Mouse (Mus musculus) intestine, embryonic 16.5 days (tissue): ENCODE data around the gene Usp8. TPM values are rescaled to one million over a fixed set of nuclear protein-coding genes. Genes with fewer than 3 reads are reported as not detected.

Experiments used
- ATAC-seq: fragments of 200-750 bp; cut with Nextera tagmentation; 2 replicates; pipeline ENCODE4 v1.8.0; 2017; ENCODE audit warnings: moderate TSS enrichment, moderate library complexity
- H3K27ac ChIP-seq: fragments of 300-500 bp; sonication (generic); 2 replicates; pipeline ENCODE4 v1.5.1; 2014; ENCODE audit warnings: mild to moderate bottlenecking, low read length
- H3K27me3 ChIP-seq: fragments of 300-500 bp; sonication (generic); replicated peaks from 2 replicates; pipeline ENCODE4 v1.6.1; 2014; ENCODE audit warnings: low read length, control low read depth, mixed read lengths; ENCODE audit not compliant: control insufficient read depth, insufficient read depth
- H3K36me3 ChIP-seq: fragments of 300-500 bp; sonication (generic); 2 replicates; pipeline ENCODE4 v1.6.1; 2014; ENCODE audit warnings: low read length, control low read depth; ENCODE audit not compliant: control insufficient read depth, insufficient read depth
- H3K4me1 ChIP-seq: fragments of 300-500 bp; sonication (generic); 2 replicates; pipeline ENCODE4 v1.6.1; 2014; ENCODE audit warnings: low read length, control low read depth, mixed read lengths; ENCODE audit not compliant: control insufficient read depth, insufficient read depth
- H3K4me2 ChIP-seq: fragments of 300-500 bp; sonication (generic); 2 replicates; pipeline ENCODE4 v1.6.1; 2014; ENCODE audit warnings: low read depth, low read length, control low read depth
- H3K4me3 ChIP-seq: fragments of 300-500 bp; sonication (generic); 2 replicates; pipeline ENCODE4 v1.5.1; 2014; ENCODE audit warnings: mild to moderate bottlenecking, low read length
- H3K9ac ChIP-seq: fragments of 300-500 bp; sonication (generic); 2 replicates; pipeline ENCODE4 v1.6.1; 2014; ENCODE audit warnings: low read depth, low read length
- H3K9me3 ChIP-seq: fragments of 300-500 bp; sonication (generic); 2 replicates; pipeline ENCODE4 v1.6.1; 2016; ENCODE audit warnings: low read length, control low read depth; ENCODE audit not compliant: control insufficient read depth
- WGBS: fragments of 180-500 bp; shearing (Covaris S2); extraction: QIAGEN DNeasy Blood & Tissue Kit; methylation state at CpG from one replicate; pipeline ENCODE4 v1.1.7; 2014; 5-methylcytosine and 5-hydroxymethylcytosine counted together
- polyA plus RNA-seq: library from polyadenylated mRNA; unstranded; fragments of >200 nt; fragmentation: Nextera tagmentation; extraction: Ambion mirVana; gene quantifications from 2 replicates; pipeline ENCODE4 v1.2.1, GENCODE M21; 2015

The Usp8 gene
- polyA plus RNA-seq, 1 experiment from 2014 or later, result 33.6 TPM

DNA sequence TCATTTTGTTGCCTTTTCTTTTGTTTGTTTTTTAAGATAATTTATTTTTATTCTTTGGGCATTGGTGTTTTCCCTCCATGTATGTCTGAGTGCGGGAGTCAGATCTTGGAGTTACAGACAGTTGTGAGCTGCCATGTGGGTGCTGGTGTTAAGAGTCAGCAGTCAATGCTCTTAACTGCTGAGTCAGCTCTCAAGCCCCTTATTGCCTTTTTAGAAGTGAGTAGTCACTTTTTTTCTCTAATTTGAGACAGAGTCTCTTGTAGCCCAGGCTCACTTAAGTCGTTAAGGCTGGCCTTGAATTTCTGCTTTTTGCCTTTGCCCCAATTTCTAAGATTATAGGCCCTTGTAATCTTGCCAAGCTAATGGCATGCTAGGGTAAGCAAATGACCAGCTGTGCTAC lies 23.4 kb downstream of the Usp8 start:
- no peaks in the 10 kb centered on the region for H3K9me3 ChIP-seq
- H3K9ac ChIP-seq, result no peak overlapping the region
- no peak overlapping the region for H3K27ac ChIP-seq
- H3K4me1 ChIP-seq, result no peaks in the 10 kb centered on the region
- no peaks in the 10 kb centered on the region for H3K27me3 ChIP-seq
- ATAC-seq, result no peak
- no peak overlapping the region for H3K4me3 ChIP-seq
- 92% methylated on average over 2 of the region's 2 CpGs for WGBS
- no peak overlapping the region for H3K4me2 ChIP-seq
- 0 out of 2 replicates have a peak, but pooled peaks cover 4% of the 10 kb centered on the region for H3K36me3 ChIP-seq

DNA sequence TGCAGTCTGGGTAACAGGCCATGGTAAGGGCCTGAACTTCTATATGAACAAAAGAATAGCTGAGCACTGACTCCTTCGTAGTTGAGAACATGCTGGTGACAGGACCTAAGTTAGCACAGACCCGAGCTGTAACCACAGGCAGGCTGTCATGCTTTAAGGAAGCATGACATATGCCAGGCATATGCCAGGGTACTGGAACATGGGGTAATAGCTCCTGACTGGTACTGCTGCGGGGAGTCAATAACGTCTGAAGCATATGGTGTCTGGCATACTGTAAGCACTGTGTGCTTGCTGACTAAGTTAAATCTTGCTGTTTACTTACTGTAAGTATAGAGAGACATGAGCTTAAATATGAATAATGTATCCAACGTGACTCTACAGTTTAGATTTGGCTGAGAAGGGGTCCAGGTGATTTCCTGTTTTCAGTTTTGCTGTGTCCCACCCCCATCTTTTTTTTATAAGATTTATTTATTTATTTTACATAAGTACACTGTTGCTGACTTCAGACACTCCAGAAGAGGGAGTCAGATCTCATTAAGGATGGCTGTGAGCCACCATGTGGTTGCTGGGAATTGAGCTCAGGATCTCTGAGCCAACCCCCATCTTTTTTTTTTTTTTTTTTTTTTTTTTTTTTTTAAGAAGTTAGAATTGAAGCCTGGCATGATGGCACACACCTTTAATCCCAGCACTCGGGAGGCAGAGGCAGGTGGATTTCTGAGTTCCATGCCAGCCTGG lies 28.4 kb downstream of the Usp8 start:
- Histone ChIP-seq H3K27me3 (no peaks in the 10 kb centered on the region), H3K4me2 (no peak overlapping the region), H3K4me3 (no peak overlapping the region), H3K36me3 (no peaks in the 10 kb centered on the region), H3K9ac (no peak overlapping the region), H3K9me3 (no peaks in the 10 kb centered on the region), H3K27ac (no peak overlapping the region), H3K4me1 (no peaks in the 10 kb centered on the region)
- 87% methylated on average over 6 of the region's 6 CpGs for WGBS
- ATAC-seq, result no peak

DNA sequence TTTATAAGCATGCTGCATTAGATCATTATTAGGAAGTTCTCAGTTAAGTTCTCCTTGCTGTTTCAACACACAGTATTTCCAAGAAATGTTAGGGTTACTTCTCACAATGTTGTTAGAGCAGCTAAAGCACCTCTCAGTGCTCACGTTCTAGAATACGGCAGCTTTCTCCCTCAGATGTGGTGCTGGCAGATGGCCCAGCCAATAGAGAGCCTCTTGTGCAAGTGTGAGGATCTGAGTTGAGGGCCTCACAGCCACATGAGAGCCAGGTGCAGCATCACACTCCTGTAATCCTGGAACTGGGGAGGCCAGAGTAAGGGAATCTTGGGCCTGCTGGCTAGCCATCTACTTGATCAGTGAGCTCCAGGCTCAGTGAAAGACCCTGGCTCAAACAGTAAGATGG lies 33.2 kb downstream of the Usp8 start:
- Histone ChIP-seq H3K36me3 (peaks cover 5% of the 10 kb centered on the region), H3K27me3 (no peaks in the 10 kb centered on the region), H3K4me2 (no peak overlapping the region), H3K27ac (no peak overlapping the region), H3K9me3 (no peaks in the 10 kb centered on the region), H3K9ac (no peak overlapping the region), H3K4me1 (no peaks in the 10 kb centered on the region), H3K4me3 (no peak overlapping the region)
- 93% methylated on average over 2 of the region's 2 CpGs for WGBS
- no peak for ATAC-seq

DNA sequence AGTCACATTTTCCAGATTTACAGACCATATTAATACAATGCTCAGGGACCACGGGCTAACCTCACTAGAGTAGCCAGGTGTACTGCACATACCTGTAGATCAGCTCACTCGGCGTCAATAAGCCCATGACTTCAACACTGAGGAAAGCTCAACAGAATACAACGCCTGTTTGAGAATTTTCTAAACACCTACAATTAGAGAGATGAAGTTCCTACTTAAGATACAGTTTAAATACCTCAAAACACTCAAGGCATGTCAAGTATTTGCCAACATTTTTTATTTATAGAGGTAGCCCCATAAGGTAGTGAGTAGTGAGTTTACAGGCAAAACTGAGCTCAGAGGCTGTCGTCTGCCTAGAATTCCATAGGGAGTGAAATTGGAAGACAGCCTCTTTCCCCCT lies 36.3 kb downstream of the Usp8 start:
- 88% methylated on average over 5 of the region's 5 CpGs for whole genome bisulfite sequencing
- H3K27me3 ChIP-seq, result no peaks in the 10 kb centered on the region
- peaks cover 5% of the 10 kb centered on the region for H3K36me3 ChIP-seq
- no peak overlapping the region for H3K4me2 ChIP-seq
- no peaks in the 10 kb centered on the region for H3K9me3 ChIP-seq
- no peak overlapping the region for H3K4me3 ChIP-seq
- ATAC-seq, result no peak
- H3K9ac ChIP-seq, result no peak overlapping the region
- H3K4me1 ChIP-seq, result no peaks in the 10 kb centered on the region
- H3K27ac ChIP-seq, result no peak overlapping the region

DNA sequence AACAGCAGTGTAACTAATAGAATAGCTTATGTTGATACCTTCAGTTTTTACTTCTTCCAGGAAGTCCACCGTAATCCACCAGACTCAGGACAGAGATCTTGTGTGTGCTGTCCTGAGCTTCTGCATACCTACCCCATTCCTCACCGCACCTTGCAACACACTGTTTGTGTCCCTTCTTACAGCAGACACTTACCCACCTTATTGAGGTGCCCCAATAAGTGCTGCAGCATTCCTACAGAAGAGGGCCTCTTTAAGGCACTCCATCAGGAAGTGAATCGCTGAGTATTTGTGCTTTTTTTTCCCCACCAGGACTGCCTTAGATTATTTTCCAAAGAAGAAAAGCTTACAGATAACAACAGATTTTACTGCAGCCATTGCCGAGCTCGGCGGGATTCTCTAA lies 48.5 kb downstream of the Usp8 start:
- 96% methylated on average over 6 of the region's 6 CpGs for WGBS
- H3K9ac ChIP-seq, result no peak overlapping the region
- no peaks in the 10 kb centered on the region for H3K9me3 ChIP-seq

DNA sequence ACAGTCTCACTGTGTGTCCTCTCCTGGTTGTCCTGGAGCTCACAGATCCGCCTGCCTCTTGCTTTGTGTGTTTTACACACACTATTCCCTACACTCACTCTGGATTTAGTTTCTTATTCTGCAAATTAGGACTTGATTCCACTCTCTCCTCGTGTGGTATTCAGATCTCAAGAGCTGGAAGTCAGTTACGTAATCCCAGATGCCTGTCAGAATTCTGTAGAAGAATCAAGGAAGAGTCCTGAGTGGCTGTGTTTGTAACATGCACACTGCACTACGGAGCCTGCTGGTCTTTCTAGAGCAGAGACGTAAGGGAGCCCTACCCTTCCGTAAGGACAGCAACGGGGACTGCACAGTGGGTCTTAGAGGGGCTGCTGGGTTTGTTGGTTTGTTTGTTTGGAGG lies 52.2 kb downstream of the Usp8 start:
- no peak overlapping the region for H3K4me2 ChIP-seq
- no peak for ATAC-seq
- H3K4me3 ChIP-seq, result no peak overlapping the region
- no peak overlapping the region for H3K27ac ChIP-seq
- peaks cover 14% of the 10 kb centered on the region for H3K36me3 ChIP-seq
- 90% methylated on average over 7 of the region's 7 CpGs for WGBS
- H3K9ac ChIP-seq, result no peak overlapping the region
- no peaks in the 10 kb centered on the region for H3K27me3 ChIP-seq
- no peaks in the 10 kb centered on the region for H3K4me1 ChIP-seq
- H3K9me3 ChIP-seq, result no peaks in the 10 kb centered on the region

More for the DNA sequence above, 48.5 kb downstream of the Usp8 start:
- Histone ChIP-seq H3K4me3 (no peak overlapping the region), H3K4me2 (no peak overlapping the region), H3K27ac (no peak overlapping the region), H3K27me3 (no peaks in the 10 kb centered on the region), H3K36me3 (peaks cover 18% of the 10 kb centered on the region), H3K4me1 (no peaks in the 10 kb centered on the region)
- ATAC-seq, result no peak

DNA sequence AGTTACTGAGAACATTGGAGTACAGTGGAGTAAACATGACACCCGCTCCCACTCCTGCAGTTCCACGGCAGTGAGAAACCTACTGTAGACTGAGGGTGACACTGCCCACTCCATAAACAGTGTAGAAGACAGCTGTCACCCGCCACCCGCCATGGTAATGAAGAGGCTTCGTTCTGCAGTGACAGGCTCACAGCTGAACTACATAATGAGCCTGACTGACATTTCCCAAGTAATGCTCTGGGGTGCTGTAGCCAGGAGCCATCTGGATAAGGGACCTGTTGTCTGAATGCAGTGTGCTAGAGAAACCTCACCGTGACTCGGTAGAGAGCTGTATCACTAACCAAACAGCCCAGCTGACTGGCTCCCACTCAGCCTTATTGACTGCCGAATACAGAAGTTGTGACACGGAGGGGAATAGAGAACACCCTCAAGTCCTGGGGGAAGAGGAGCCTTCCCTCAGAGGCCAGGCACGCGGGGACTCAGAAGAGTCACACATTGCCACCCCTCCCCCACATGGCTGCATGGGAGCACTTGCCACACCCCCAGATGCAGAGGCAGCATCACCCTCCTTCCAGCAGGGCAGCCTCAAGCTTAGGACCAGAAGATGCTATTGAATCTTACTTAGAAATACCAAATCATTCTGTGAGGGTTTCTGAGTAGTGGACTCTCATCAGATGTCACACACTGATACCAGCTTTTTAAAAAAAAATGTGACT lies 58.9 kb downstream of the Usp8 start:
- Histone ChIP-seq H3K27me3 (no peaks in the 10 kb centered on the region), H3K36me3 (peaks cover 2% of the 10 kb centered on the region; the same call in 1 of the 2 replicates), H3K4me1 (no peaks in the 10 kb centered on the region), H3K4me2 (no peak overlapping the region), H3K4me3 (no peak overlapping the region), H3K9me3 (no peaks in the 10 kb centered on the region), H3K27ac (no peak overlapping the region), H3K9ac (no peak overlapping the region)
- no peak for ATAC-seq
- 43% methylated on average over 11 of the region's 11 CpGs for WGBS

DNA sequence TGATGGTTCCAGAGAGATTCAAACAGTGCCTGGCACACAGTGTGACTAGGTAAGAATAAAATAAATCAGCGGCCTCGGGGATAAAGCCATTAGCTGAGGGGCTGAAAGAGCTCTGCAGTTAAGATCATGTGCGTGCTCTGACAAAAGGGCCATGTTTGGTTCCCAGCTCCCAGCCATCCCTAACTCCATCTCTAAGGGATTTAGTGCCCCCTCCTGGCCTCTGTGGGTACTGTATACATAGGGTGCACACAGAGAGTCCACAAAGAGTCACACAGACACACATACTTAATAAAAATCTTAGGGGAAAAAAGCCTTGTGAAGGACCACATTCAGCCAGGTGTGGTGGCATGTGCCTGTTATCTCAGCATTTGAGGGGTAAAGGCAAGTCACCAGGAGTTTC lies 60.5 kb downstream of the Usp8 start:
- Histone ChIP-seq H3K36me3 (no peaks in the 10 kb centered on the region), H3K9ac (no peak overlapping the region), H3K4me3 (no peak overlapping the region), H3K9me3 (no peaks in the 10 kb centered on the region), H3K27ac (no peak overlapping the region), H3K4me1 (no peaks in the 10 kb centered on the region), H3K27me3 (no peaks in the 10 kb centered on the region), H3K4me2 (no peak overlapping the region)
- no peak for ATAC-seq
- WGBS, result 95% methylated on average over 3 of the region's 3 CpGs

DNA sequence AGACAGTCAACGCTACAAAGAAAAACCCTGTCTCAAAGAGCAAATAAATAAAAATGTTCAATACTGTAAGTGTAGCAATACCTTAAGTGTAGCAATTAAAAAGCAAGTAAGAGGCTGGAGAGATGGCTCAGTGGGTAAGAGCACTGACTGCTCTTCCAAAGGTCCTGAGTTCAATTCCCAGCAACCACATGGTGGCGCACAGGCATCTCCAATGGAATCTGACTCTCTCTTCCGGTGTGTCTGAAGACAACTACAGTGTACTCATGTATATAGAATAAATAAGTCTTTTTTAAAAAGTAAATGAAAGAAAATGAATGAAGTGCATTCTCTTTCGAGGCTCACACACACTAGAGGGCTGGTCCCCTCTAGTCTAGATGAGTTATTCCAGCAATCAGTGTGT lies 61.1 kb downstream of the Usp8 start:
- Histone ChIP-seq H3K4me3 (no peak overlapping the region), H3K9ac (no peak overlapping the region), H3K4me2 (no peak overlapping the region), H3K27ac (no peak overlapping the region), H3K4me1 (no peaks in the 10 kb centered on the region), H3K27me3 (no peaks in the 10 kb centered on the region), H3K9me3 (no peaks in the 10 kb centered on the region), H3K36me3 (no peaks in the 10 kb centered on the region)
- no peak for ATAC-seq
- 72% methylated on average over 4 of the region's 4 CpGs for WGBS
